In genomic region chr2:29324456-29324855, GRCm38 (mm10) we compare ENCODE assay signal across 12 mouse cellular contexts. TPM values are rescaled to one million over a fixed set of nuclear protein-coding genes. Genes with fewer than 3 reads are reported as not detected.
DNase-seq lines count a peak whose midpoint lies in the region.
"Had no signal": no experiment of that assay in that cellular context is flagged by ENCODE, and none has a peak within 500 bp of the region (broad histone marks: within the 10 kb centered on the region; RNA-seq: fewer than 3 reads in every experiment).

No protein-coding gene starts in this region.

- peak; percentile 57 for DNase-seq in layer of hippocampus, adult 9-10 months (ENCODE audit: low spot score)
- no peak for DNase-seq in layer of hippocampus, postnatal 36 days
- DNase-seq in 416B (ENCODE audit: low read depth) (peak; percentile 34), MEL-GATA-1-ER (ENCODE audit: extremely low read depth, low read depth) (peak; percentile 27)
- peak; percentile 67 for DNase-seq in fibroblast of lung, adult 2 months (ENCODE audit: low read depth)
- no peak for DNase-seq in kidney, postnatal 4 days
- DNase-seq in cerebellum, adult 11 months: no peak
- DNase-seq: adrenal gland, postnatal 10 days; cerebellum, postnatal 10 days; heart, postnatal 36 days; retina, postnatal 1 day; thymus, adult 2 months had no signal

RNA-seq across cellular contexts. Expression of gene Med27, which starts 22.2 kb away (rescaled TPM):
- 10 to 100 TPM; 43.4 to 48.7 TPM for total RNA-seq in layer of hippocampus, postnatal 36 days (2021)

Comparison
In these comparisons a context has a peak if more than half of its experiments do, and no peak if none do; other contexts are left out.
1. DNase-seq: peak in layer of hippocampus, adult 9-10 months (single experiment), 416B (single experiment), MEL-GATA-1-ER (single experiment) and fibroblast of lung, adult 2 months (single experiment); none in layer of hippocampus, postnatal 36 days (0 of 2), kidney, postnatal 4 days (0 of 2) and cerebellum, adult 11 months (single experiment).